In genomic region chr11:103412950-103413423, GRCm38 (mm10) we compare ENCODE assay signal across 8 mouse cellular contexts. TPM values are rescaled to one million over a fixed set of nuclear protein-coding genes. Genes with fewer than 3 reads are reported as not detected.
DNase-seq lines count a peak whose midpoint lies in the region; ATAC-seq lines count a peak whose summit lies in the region.

No protein-coding gene starts in this region.

- no peak for DNase-seq in heart, postnatal 25 days (ENCODE audit: low spot score)
- DNase-seq in c-Kit-negative CD71-positive TER-119-positive erythroid progenitor cells, embryonic 14.5 days (ENCODE audit: low read depth, low spot score), result peak; percentile 24
- DNase-seq in intestine, embryonic 14.5 days (ENCODE audit: low spot score), result no peak
- no peak for DNase-seq in left cerebral cortex, postnatal 36 days (ENCODE audit: low spot score in 2 of 2)
- no peak for DNase-seq in cerebellum, postnatal 36 days

- H3K4me2 ChIP-seq in heart, embryonic 16.5 days (ENCODE audit: low read depth, low read length), result peak overlapping the region; percentile 95
- peak overlapping the region; percentile 75 for H3K4me2 ChIP-seq in intestine, embryonic 14.5 days (ENCODE audit: low read length)

- peak overlapping the region; percentile 89 for H3K9ac ChIP-seq in heart, embryonic 16.5 days (ENCODE audit: low read length)
- peak overlapping the region; percentile 29; the same call in 1 of the 2 replicates for H3K9ac ChIP-seq in intestine, embryonic 14.5 days (ENCODE audit: low read length)

- 0 out of 2 replicates have a peak overlapping the region, but pooled peaks have one; percentile 14 for H3K27ac ChIP-seq in heart, embryonic 16.5 days (ENCODE audit: low read length)
- H3K27ac ChIP-seq in intestine, embryonic 14.5 days (ENCODE audit: low read depth), result peak overlapping the region; percentile 34; the same call in 1 of the 2 replicates
- H3K27ac ChIP-seq in macrophage, result peak overlapping the region; percentile 46

- no peaks in the 10 kb centered on the region for H3K27me3 ChIP-seq in heart, embryonic 16.5 days (ENCODE audit: control insufficient read depth, insufficient read depth, low read length)
- no peaks in the 10 kb centered on the region for H3K27me3 ChIP-seq in intestine, embryonic 14.5 days (replicated peaks; ENCODE audit: control insufficient read depth, insufficient read depth, low read length)

- 3% methylated on average over 14 of the region's 14 CpGs for WGBS in heart, embryonic 16.5 days
- WGBS in intestine, embryonic 14.5 days, result 3% methylated on average over 14 of the region's 14 CpGs
- WGBS in macrophage (ENCODE audit: missing documents), result 9% methylated on average over 14 of the region's 14 CpGs

- H3K4me3 ChIP-seq in heart, embryonic 16.5 days (ENCODE audit: low read length), result peak overlapping the region; percentile 82
- H3K4me3 ChIP-seq in intestine, embryonic 14.5 days (ENCODE audit: low read depth, low read length), result peak overlapping the region; percentile 82
- peak overlapping the region; percentile 88 for H3K4me3 ChIP-seq in macrophage (ENCODE audit: inconsistent target)

- H3K36me3 ChIP-seq in heart, embryonic 16.5 days (ENCODE audit: control insufficient read depth, insufficient read depth), result no peaks in the 10 kb centered on the region
- H3K36me3 ChIP-seq in intestine, embryonic 14.5 days (ENCODE audit: control insufficient read depth, insufficient read depth, low read length), result no peaks in the 10 kb centered on the region
- H3K36me3 ChIP-seq in macrophage (ENCODE audit: inconsistent target), result peaks cover 10% of the 10 kb centered on the region; the same call in 1 of the 2 replicates

- H3K4me1 ChIP-seq in heart, embryonic 16.5 days (ENCODE audit: control insufficient read depth, insufficient read depth, low read length), result peaks cover 10% of the 10 kb centered on the region
- H3K4me1 ChIP-seq in intestine, embryonic 14.5 days (replicated peaks; ENCODE audit: control insufficient read depth, insufficient read depth, low read length), result no peaks in the 10 kb centered on the region; the same call in 1 of the 2 replicates

- intact Hi-C loops in heart, postnatal 25 days (cut with DNase I), result loop anchor here (5.0 to 10.0 kb wide), 2 partner anchors 36 to 248 kb away; no protein-coding TSS in a partner anchor
- intact Hi-C loops in left cerebral cortex, postnatal 36 days (cut with DNase I), result no loop called here

- H3K9me3 ChIP-seq in heart, embryonic 16.5 days (replicated peaks; ENCODE audit: control insufficient read depth, low read length), result no peaks in the 10 kb centered on the region
- H3K9me3 ChIP-seq in intestine, embryonic 14.5 days (ENCODE audit: control insufficient read depth, low read length), result no peaks in the 10 kb centered on the region

- H3K79me2 ChIP-seq in macrophage (ENCODE audit: inconsistent target), result peaks cover 45% of the 10 kb centered on the region

- ATAC-seq in heart, embryonic 16.5 days (replicated peaks; ENCODE audit: extremely low read depth, insufficient read depth, low FRiP score), result peak; percentile 13; the same call in 1 of the 2 replicates
- ATAC-seq in intestine, embryonic 14.5 days (replicated peaks; ENCODE audit: low FRiP score, low TSS enrichment, low read depth), result peak; percentile 61; the same call in 1 of the 2 replicates
- ATAC-seq in frontal cortex, adult (ENCODE audit: low TSS enrichment), result no peak; the same call in none of the 2 replicates

RNA-seq across cellular contexts. Expression of gene Plekhm1, which starts 0.5 kb away (rescaled TPM):
- polyA plus RNA-seq in heart, embryonic 16.5 days (2015; fragmentation: Nextera tagmentation; extraction: Ambion mirVana), result 5.9 and 6.1 TPM in 2 replicates
- total RNA-seq in heart, postnatal 25 days (2021), result 10 to 100 TPM in 1 of 2 experiments, 1 to 10 TPM in 1; 10.0 to 10.7 TPM
- polyA plus RNA-seq in intestine, embryonic 14.5 days (2014; fragmentation: Nextera tagmentation; extraction: Ambion mirVana), result 7.2 and 8.5 TPM in 2 replicates
- 100 to 1,000 TPM in 12 of 26 experiments, 10 to 100 TPM in 14; 24.8 to 273 (median 87.3) TPM for total RNA-seq in macrophage (2018; cell fraction: chromatin; rRNA removed)
- 100 to 1,000 TPM in 8 of 26 experiments, 10 to 100 TPM in 18; 29.1 to 127 (median 87.0) TPM for total RNA-seq in macrophage (2018; cell fraction: cytosol; rRNA removed)
- 100 to 1,000 TPM in 13 of 26 experiments, 10 to 100 TPM in 13; 32.5 to 241 (median 99.4) TPM for total RNA-seq in macrophage (2018; cell fraction: nucleus; rRNA removed)
- 55.1 to 87.8 TPM (median 77.5 TPM) in 3 replicates for polyA plus RNA-seq in macrophage (2018)
- total RNA-seq in left cerebral cortex, postnatal 36 days (2021), result 10 to 100 TPM; 16.3 to 18.8 TPM

RNA-seq across cellular contexts. Expression of gene Arhgap27, which starts 49.5 kb away (rescaled TPM):
- 7.5 and 8.5 TPM in 2 replicates for polyA plus RNA-seq in heart, embryonic 16.5 days (2015; fragmentation: Nextera tagmentation; extraction: Ambion mirVana)
- total RNA-seq in heart, postnatal 25 days (2021), result 10 to 100 TPM; 13.9 to 17.8 TPM
- polyA plus RNA-seq in intestine, embryonic 14.5 days (2014; fragmentation: Nextera tagmentation; extraction: Ambion mirVana), result 23.8 and 24.8 TPM in 2 replicates
- 100 to 1,000 TPM in 1 of 26 experiments, 10 to 100 TPM in 22, 1 to 10 TPM in 3; 6.1 to 113 (median 35.5) TPM for total RNA-seq in macrophage (2018; cell fraction: chromatin; rRNA removed)
- 10 to 100 TPM in 13 of 26 experiments, 1 to 10 TPM in 13; 2.3 to 28.4 (median 11.2) TPM for total RNA-seq in macrophage (2018; cell fraction: cytosol; rRNA removed)
- total RNA-seq in macrophage (2018; cell fraction: nucleus; rRNA removed), result 10 to 100 TPM in 22 of 26 experiments, 1 to 10 TPM in 4; 5.9 to 75.3 (median 23.3) TPM
- polyA plus RNA-seq in macrophage (2018), result 3.7 to 16.2 TPM (median 6.5 TPM) in 3 replicates
- total RNA-seq in left cerebral cortex, postnatal 36 days (2021), result 10 to 100 TPM; 11.6 to 12.6 TPM
